Mouse (Mus musculus) heart, embryonic 13.5 days (tissue): ENCODE data around the gene Ndufa11. TPM values are rescaled to one million over a fixed set of nuclear protein-coding genes. Genes with fewer than 3 reads are reported as not detected.

Experiments
- ATAC-seq: fragments of 200-750 bp; cut with Nextera tagmentation; 2 replicates; pipeline ENCODE4 v1.8.0; 2017; ENCODE audit warnings: moderate TSS enrichment; ENCODE audit not compliant: insufficient number of reproducible peaks, low FRiP score, low TSS enrichment; ENCODE audit errors: extremely low read depth
- H3K27ac ChIP-seq: fragments of 300-500 bp; sonication (generic); replicated peaks from 2 replicates; pipeline ENCODE4 v1.5.1; 2015; ENCODE audit warnings: moderate library complexity, mild to moderate bottlenecking, inconsistent platforms
- H3K27me3 ChIP-seq: fragments of 300-500 bp; sonication (generic); replicated peaks from 2 replicates; pipeline ENCODE4 v1.6.1; 2015; ENCODE audit warnings: mild to moderate bottlenecking, inconsistent platforms
- H3K36me3 ChIP-seq: fragments of 300-500 bp; sonication (generic); 2 replicates; pipeline ENCODE4 v1.6.1; 2015; ENCODE audit warnings: mild to moderate bottlenecking, inconsistent platforms
- H3K4me1 ChIP-seq: fragments of 300-500 bp; sonication (generic); 2 replicates; pipeline ENCODE4 v1.6.1; 2015; ENCODE audit warnings: inconsistent platforms
- H3K4me2 ChIP-seq: fragments of 300-500 bp; sonication (generic); 2 replicates; pipeline ENCODE4 v1.6.1; 2015; ENCODE audit warnings: inconsistent platforms, mild to moderate bottlenecking, moderate library complexity
- H3K4me3 ChIP-seq: fragments of 300-500 bp; sonication (generic); 2 replicates; pipeline ENCODE4 v1.5.1; 2015; ENCODE audit warnings: moderate library complexity, mild to moderate bottlenecking, inconsistent platforms
- H3K9ac ChIP-seq: fragments of 300-500 bp; sonication (generic); 2 replicates; pipeline ENCODE4 v1.6.1; 2015; ENCODE audit warnings: inconsistent platforms, mild to moderate bottlenecking, moderate library complexity
- H3K9me3 ChIP-seq: fragments of 300-500 bp; sonication (generic); 2 replicates; pipeline ENCODE4 v1.6.1; 2016; ENCODE audit warnings: inconsistent platforms
- WGBS: fragments of 180-500 bp; shearing (Covaris S2); methylation state at CpG from one replicate; pipeline ENCODE4 v1.1.7; 2015; ENCODE audit warnings: mixed read lengths; 5-methylcytosine and 5-hydroxymethylcytosine counted together
- polyA plus RNA-seq: library from polyadenylated mRNA; unstranded; fragments of >200 nt; fragmentation: Nextera tagmentation; extraction: Ambion mirVana; gene quantifications from 2 replicates; pipeline ENCODE4 v1.2.1, GENCODE M21; 2015

The Ndufa11 gene
- polyA plus RNA-seq, 1 experiment from 2014 or later = 783 TPM

- peak overlapping the region; percentile 71 for H3K4me3 ChIP-seq
- H3K9me3 ChIP-seq = no peaks in the 10 kb centered on the region
- peak; percentile 84 for ATAC-seq
- H3K27ac ChIP-seq = peak overlapping the region; percentile 81
- peak overlapping the region; percentile 87 for H3K4me2 ChIP-seq
- peaks cover 30% of the 10 kb centered on the region for H3K36me3 ChIP-seq
- peaks cover 42% of the 10 kb centered on the region for H3K4me1 ChIP-seq
- H3K27me3 ChIP-seq = no peaks in the 10 kb centered on the region
- peak overlapping the region; percentile 92 for H3K9ac ChIP-seq
- WGBS = under 1% methylated on average over 53 of the region's 55 CpGs
These were observed 758 bp upstream of the Ndufa11 start for GRCm38 (mm10) chr17:56716655-56717362.

GRCm38 (mm10) chr17:56722441-56722840 lies 4.9 kb downstream of the Ndufa11 start:
- Histone ChIP-seq H3K4me3 (no peak overlapping the region), H3K9me3 (no peaks in the 10 kb centered on the region), H3K4me2 (no peak overlapping the region), H3K27ac (no peak overlapping the region), H3K27me3 (no peaks in the 10 kb centered on the region), H3K4me1 (peaks cover 47% of the 10 kb centered on the region), H3K36me3 (peaks cover 50% of the 10 kb centered on the region), H3K9ac (no peak overlapping the region)
- WGBS = 82% methylated on average over 5 of the region's 5 CpGs
- no peak for ATAC-seq

DNA sequence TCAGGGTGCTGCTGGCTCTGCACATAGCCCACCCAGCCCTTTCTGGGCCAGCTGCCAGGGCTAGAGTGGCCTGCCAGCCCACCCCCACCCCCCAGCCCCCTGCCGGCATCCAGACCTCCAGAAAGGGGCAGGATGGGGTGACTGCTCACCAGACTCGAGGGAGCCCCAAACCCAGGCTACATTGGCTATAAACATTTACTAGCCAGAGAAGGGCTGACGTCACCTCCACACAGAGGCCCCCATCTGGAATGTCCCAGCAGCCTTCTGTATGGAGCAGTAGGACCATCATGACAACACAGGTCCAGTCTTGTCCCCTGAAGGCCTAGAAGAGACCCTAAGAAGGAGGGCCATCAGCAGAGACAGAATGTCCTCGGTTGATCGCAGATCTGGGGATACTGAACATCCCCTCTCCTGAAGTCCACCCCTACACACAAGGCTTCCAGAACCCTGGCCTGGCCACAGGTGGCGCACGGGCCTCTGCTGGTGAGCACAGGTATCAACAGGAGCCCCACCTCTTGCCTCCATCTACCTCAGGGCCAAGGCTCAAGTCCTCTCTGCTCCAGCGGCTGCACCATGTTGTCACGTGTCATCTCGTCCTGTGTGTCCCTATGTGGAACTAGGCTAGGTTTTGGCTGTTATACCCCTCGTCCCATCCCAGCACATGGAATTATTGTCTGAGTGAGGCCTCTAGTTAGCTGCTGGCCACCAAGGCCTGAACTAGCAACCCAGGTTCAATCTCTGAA lies 6.0 kb downstream of the Ndufa11 start:
- 79% methylated on average over 11 of the region's 11 CpGs for WGBS
- no peaks in the 10 kb centered on the region for H3K9me3 ChIP-seq
- no peak overlapping the region for H3K4me3 ChIP-seq
- peaks cover 54% of the 10 kb centered on the region for H3K4me1 ChIP-seq
- H3K9ac ChIP-seq = peak overlapping the region; percentile 33
- H3K4me2 ChIP-seq = no peak overlapping the region
- peaks cover 50% of the 10 kb centered on the region for H3K36me3 ChIP-seq
- H3K27me3 ChIP-seq = no peaks in the 10 kb centered on the region
- H3K27ac ChIP-seq = no peak overlapping the region
- no peak for ATAC-seq

- no peaks in the 10 kb centered on the region for H3K9me3 ChIP-seq
- peaks cover 15% of the 10 kb centered on the region for H3K27me3 ChIP-seq
- H3K4me2 ChIP-seq = peak overlapping the region; percentile 54
- no peak overlapping the region; the same call in 1 of the 2 replicates for H3K4me3 ChIP-seq
- 15% methylated on average over 7 of the region's 7 CpGs for WGBS
- peak overlapping the region; percentile 70 for H3K9ac ChIP-seq
- peaks cover 33% of the 10 kb centered on the region for H3K36me3 ChIP-seq
- H3K4me1 ChIP-seq = peaks cover 48% of the 10 kb centered on the region
- H3K27ac ChIP-seq = peak overlapping the region; percentile 78
- ATAC-seq = no peak
These were observed 9.6 kb downstream of the Ndufa11 start for GRCm38 (mm10) chr17:56727029-56727649.

DNA sequence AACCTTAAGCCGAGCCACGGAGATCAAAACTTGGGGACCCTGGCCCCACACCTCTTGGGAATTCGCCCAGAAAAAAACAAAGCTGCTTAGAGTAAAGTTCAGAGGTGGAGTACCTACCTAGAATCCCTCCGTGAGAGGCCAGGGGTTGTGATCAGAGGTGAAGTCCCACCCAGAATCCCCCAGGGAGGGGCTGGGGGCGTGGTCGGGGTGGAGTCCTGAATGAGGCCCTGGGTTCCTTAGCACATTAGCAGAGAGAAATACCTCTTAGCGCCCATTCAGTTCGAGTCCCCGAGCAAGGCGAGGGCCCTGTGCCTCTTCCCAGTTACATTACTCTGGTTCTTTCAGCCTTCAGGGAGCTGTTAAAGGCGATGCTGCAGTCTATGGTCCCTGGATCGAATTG lies 10.1 kb downstream of the Ndufa11 start:
- Histone ChIP-seq H3K4me2 (peak overlapping the region; percentile 54), H3K4me1 (peaks cover 45% of the 10 kb centered on the region), H3K27me3 (peaks cover 19% of the 10 kb centered on the region), H3K9me3 (no peaks in the 10 kb centered on the region), H3K9ac (peak overlapping the region; percentile 70), H3K4me3 (peak overlapping the region; percentile 12; the same call in 1 of the 2 replicates), H3K36me3 (peaks cover 28% of the 10 kb centered on the region), H3K27ac (peak overlapping the region; percentile 78)
- WGBS = 6% methylated on average over 12 of the region's 12 CpGs
- no peak for ATAC-seq

GRCm38 (mm10) chr17:56728117-56728516 lies 10.6 kb downstream of the Ndufa11 start:
- 8% methylated on average over 12 of the region's 12 CpGs for WGBS
- Histone ChIP-seq H3K4me2 (peak overlapping the region; percentile 54), H3K36me3 (peaks cover 23% of the 10 kb centered on the region), H3K4me3 (peak overlapping the region; percentile 12; the same call in 1 of the 2 replicates), H3K9ac (peak overlapping the region; percentile 70), H3K4me1 (peaks cover 40% of the 10 kb centered on the region), H3K27ac (peak overlapping the region; percentile 78), H3K9me3 (no peaks in the 10 kb centered on the region), H3K27me3 (peaks cover 21% of the 10 kb centered on the region)
- ATAC-seq = peak; percentile 23; the same call in 1 of the 2 replicates

DNA sequence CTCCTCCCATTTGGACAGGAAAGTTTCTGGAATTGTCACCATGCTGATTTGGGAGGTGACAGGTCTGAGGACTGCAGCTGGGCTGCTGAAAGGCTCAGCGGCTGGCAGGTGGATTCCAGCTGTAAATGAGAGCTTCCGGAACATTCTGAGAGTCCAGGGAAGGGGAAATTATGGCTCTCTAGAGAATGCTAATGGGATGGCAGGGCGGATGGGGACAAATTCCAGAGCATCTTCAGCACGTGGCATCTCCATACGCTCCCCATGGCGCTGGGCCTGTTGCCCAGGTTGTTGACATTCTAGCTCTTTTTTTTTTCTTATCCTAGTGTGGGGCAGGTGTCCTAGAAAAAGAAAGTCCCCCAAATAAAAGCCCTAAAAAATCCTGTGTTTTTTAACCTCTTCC lies 11.6 kb downstream of the Ndufa11 start:
- H3K27ac ChIP-seq = 0 out of 2 replicates have a peak overlapping the region, but pooled peaks have one; percentile 78
- no peak overlapping the region for H3K4me2 ChIP-seq
- peaks cover 13% of the 10 kb centered on the region for H3K36me3 ChIP-seq
- H3K9me3 ChIP-seq = no peaks in the 10 kb centered on the region
- WGBS = 54% methylated on average over 6 of the region's 6 CpGs
- H3K4me1 ChIP-seq = peaks cover 34% of the 10 kb centered on the region
- H3K4me3 ChIP-seq = no peak overlapping the region
- H3K27me3 ChIP-seq = peaks cover 27% of the 10 kb centered on the region
- no peak for ATAC-seq
- no peak overlapping the region for H3K9ac ChIP-seq

DNA sequence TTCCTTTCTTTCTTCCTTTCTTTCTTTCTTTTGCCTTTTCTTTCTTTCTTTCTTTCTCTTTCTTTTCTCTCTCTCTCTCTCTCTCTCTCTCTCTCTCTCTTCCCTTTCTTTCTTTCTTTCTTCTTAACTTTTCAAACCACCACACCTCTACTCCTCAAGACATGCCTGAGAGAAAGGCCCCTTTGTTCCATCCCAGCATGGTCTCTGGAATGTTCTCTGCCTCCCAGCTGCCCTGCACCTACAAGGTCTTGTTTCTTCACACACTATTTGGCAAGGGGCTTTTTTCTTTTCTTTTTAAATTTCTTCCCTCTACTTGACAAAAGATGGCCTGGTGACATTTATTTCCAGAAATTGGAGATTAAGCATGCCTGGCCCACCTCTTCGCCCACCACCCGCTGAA lies 12.1 kb downstream of the Ndufa11 start:
- Histone ChIP-seq H3K4me2 (no peak overlapping the region), H3K4me1 (peaks cover 34% of the 10 kb centered on the region), H3K36me3 (peaks cover 9% of the 10 kb centered on the region), H3K9me3 (no peaks in the 10 kb centered on the region), H3K27ac (no peak overlapping the region), H3K27me3 (peaks cover 29% of the 10 kb centered on the region), H3K9ac (no peak overlapping the region), H3K4me3 (no peak overlapping the region)
- WGBS = 45% methylated on average over 2 of the region's 2 CpGs
- ATAC-seq = no peak

DNA sequence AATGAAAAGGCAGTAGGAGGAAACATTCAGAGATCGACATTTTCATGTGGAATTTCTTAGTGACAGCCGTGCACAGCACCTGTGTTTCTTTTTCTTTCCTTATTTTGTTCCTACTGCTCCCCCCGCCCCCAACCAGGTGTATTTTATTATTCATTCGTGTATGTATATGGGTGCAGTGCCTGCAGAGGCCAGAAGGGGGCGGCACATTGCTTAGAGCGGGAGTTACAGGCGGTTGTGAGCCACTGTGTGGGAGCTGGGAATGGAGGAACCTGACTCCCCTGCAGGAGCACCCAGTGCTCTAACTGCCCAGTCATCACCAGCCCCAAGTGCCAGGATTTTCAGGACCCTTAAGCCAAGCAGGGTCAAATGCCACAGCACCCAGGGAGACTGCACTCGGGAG lies 19.0 kb downstream of the Ndufa11 start:
- Histone ChIP-seq H3K27me3 (peaks cover 50% of the 10 kb centered on the region), H3K9ac (no peak overlapping the region), H3K4me2 (no peak overlapping the region), H3K4me1 (peaks cover 19% of the 10 kb centered on the region), H3K36me3 (no peaks in the 10 kb centered on the region), H3K4me3 (no peak overlapping the region), H3K27ac (no peak overlapping the region), H3K9me3 (no peaks in the 10 kb centered on the region)
- WGBS = 41% methylated on average over 8 of the region's 8 CpGs
- no peak for ATAC-seq

GRCm38 (mm10) chr17:56738221-56738620 lies 20.7 kb downstream of the Ndufa11 start:
- Histone ChIP-seq H3K4me1 (peaks cover 19% of the 10 kb centered on the region), H3K9ac (no peak overlapping the region), H3K27me3 (peaks cover 36% of the 10 kb centered on the region), H3K4me2 (no peak overlapping the region), H3K4me3 (no peak overlapping the region), H3K36me3 (no peaks in the 10 kb centered on the region), H3K27ac (no peak overlapping the region), H3K9me3 (no peaks in the 10 kb centered on the region)
- 76% methylated on average over 10 of the region's 10 CpGs for WGBS
- ATAC-seq = no peak

DNA sequence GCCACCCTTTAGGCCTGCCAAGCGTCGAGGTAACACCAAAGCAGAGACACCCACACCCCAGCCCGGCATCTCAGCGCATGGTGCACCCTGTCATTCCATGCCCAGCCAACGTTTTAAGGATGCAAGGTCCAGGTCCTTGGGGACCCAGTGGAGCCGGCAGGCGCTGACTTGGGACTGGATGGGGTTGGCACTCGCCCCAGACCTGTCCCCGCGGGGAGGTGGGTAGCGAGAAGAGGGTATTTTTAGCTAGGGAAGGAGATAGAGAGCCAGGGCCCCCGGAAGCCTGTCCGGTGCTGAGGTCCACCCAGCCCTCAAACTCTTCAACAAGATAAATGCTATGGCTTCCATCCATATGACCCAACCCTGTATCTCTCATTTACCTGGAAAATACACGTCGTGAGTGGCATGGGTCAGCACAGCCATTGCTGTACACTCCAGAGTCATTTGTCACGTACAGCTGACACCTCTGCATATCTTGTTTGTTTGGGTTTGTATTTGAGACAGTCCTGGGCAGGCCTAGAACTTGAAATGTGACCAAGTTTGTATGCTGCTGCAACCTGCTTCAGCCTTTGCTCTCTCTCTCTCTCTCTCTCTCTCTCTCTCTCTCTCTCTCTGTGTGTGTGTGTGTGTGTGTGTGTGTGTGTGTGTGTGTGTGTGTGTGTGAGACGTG lies 22.7 kb downstream of the Ndufa11 start:
- 31% methylated on average over 17 of the region's 17 CpGs for WGBS
- Histone ChIP-seq H3K9me3 (no peaks in the 10 kb centered on the region), H3K9ac (no peak overlapping the region), H3K4me2 (peak overlapping the region; percentile 35; the same call in 1 of the 2 replicates), H3K27ac (peak overlapping the region; percentile 82), H3K36me3 (no peaks in the 10 kb centered on the region), H3K4me3 (no peak overlapping the region), H3K4me1 (peaks cover 19% of the 10 kb centered on the region), H3K27me3 (peaks cover 24% of the 10 kb centered on the region)
- ATAC-seq = peak; percentile 49; the same call in 1 of the 2 replicates
